Mouse (Mus musculus) left cerebral cortex, adult 18-20 months (tissue): ENCODE data around the gene Tmpo. TPM values are rescaled to one million over a fixed set of nuclear protein-coding genes. Genes with fewer than 3 reads are reported as not detected.

Experiments
- DNase-seq, 2 experiments: peaks; one replicate each; pipeline ENCODE4 v3.0.0; 2021 to 2022; ENCODE audit warnings: low spot score in 2 of 2, mixed read lengths in 1 of 2
- long read RNA-seq, 2 experiments: library from polyadenylated mRNA; stranded (forward); transcript quantifications; one replicate each; pipeline ENCODE4 v2.0.0; 2021
- total RNA-seq, 2 experiments: library from RNA; stranded (reverse); gene quantifications; 2 replicates each; pipeline ENCODE4 v1.2.3; 2021

The Tmpo gene
- total RNA-seq = 10 to 100 TPM; 44.1 to 49.8 TPM
- long read RNA-seq, experiment 1, transcript Tmpo-205 (6 exons, 1,842 nt) = major isoform, 35 of 48 reads
- long read RNA-seq, experiment 1, partial matches to known transcripts = 0 of 48 reads
- long read RNA-seq, experiment 1, other reads (novel, unspliced or antisense) = 4 of 48 reads
- long read RNA-seq, experiment 2, transcript Tmpo-205 (6 exons, 1,842 nt) = major isoform, 15 of 26 reads
- long read RNA-seq, experiment 2, partial matches to known transcripts = 0 of 26 reads
- long read RNA-seq, experiment 2, other reads (novel, unspliced or antisense) = 2 of 26 reads

DNA sequence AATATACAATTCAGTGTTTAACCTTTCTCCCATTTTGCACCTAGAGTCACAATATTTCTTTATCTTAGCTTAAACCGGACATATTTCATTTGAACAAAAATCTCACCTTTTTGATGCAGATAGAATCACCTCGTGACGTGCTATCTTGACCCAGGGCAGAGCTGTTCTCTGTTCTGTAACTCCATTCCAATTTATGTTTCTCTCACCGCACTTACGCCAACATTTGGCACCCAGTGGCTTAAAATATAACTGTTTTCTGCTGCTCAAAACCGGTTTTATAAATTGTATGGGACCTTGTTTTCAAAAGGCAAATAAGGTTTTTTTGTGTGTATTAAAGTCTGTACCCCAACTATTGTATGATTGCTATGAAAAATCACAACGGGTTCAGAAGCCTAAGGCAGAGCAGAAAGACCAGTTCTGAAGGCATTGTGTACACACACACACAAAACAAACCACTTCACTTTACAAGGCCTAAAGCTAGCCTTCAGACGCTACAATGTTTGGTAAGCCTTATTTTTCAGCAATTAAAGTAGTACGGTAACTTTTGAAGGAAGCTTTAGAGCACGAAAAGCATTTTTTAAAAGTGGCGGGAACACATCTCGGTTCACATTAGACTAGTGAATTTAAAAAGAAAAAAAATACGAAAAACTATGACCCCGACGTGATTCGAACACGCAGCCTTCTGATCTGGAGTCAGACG, at the start of gene Tmpo:
TSS of gene Tmpo (minus strand) at position 555 of the 700 bp plus-strand sequence.
- DNase-seq = no peak

DNA sequence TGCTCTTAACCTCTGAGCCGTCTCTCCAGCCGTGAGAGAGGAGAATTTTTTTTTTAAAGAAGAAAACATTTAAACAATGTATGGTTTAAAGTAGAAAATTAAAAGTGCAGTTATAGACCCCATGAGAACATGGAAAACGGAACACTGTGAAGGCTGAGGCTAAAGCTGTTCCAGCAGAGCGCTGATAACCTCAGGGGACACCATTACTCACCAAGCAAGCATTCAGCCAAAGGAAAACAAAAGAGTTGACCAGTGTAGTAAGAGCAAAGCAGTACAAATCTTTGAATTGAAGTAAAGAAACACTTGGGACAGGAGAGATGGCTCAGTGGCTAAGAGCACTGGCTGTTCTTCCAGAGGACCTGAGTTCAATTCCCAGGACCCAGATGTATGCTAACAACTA, 49.3 kb upstream of the Tmpo start:
- DNase-seq = no peak

DNA sequence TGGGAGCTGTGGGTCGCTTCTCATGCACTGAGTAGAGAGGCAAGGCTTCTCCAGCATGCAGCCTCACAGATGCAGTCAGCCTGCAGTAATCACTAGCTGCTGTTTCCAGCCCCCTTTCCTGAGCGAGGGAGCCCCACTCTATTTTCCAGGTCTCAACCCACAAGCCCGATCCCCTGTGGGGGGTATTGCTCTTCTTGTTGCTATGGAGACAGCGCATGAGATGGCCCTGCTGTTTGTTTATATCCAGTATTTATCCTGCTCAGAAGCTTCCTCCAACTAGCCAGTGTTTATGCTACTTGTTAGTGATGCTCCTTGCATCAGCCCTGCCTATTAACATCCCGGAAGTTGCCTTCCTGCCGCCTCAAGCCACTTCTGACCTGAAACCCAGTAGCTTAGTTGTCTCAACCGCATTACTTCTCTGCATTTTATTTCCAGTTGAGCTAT, 48.4 kb upstream of the Tmpo start:
- peak in 1 of 2 experiments; percentile 10 for DNase-seq

DNA sequence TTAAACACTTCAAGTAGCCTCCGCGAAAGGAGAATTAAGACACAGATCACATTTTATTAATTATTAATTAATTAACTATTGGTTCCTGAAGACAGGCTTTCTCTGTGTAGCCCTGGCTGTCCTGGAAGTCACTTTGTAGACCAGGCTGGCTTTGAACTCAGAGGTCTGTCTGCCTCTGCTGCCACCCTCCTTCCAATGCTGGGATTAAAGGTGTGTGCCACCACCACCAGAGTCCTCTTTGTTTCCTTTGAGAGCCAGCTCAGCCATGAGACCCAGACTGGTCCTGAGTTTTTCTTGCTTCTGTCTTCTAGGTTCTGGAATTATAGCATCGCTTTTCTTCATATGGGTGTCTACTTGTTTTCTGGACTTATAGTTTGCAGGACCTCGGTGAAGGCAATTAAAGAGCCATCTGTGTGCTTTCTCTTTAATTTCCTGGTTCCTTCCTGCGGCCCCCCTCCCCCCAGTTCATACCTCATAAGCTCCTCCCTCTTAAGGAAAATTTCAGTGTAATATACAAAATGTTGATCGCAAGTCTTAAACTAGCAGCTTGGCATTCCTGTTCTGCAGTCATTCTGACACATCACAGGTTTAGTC, 47.9 kb upstream of the Tmpo start:
- DNase-seq = no peak

DNA sequence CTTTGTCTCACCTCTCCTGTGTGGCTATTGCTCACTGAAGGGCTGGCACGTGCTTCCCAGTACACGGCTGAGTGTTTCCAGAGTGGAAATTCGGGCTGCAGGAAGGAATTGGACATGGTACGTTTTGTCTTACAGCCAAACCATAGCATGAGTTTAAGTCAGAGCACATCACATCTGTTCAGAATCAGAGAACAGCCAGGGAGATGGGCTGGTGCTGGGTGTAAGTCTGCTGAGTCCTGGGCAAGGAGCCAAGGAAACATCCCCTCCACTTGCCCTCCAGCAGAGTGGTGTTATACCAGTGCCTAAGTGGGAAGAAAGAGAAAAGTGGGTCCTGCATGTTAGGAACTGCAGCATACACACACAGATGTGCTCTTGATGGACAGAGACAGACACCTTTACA, 45.9 kb upstream of the Tmpo start:
- DNase-seq = no peak

DNA sequence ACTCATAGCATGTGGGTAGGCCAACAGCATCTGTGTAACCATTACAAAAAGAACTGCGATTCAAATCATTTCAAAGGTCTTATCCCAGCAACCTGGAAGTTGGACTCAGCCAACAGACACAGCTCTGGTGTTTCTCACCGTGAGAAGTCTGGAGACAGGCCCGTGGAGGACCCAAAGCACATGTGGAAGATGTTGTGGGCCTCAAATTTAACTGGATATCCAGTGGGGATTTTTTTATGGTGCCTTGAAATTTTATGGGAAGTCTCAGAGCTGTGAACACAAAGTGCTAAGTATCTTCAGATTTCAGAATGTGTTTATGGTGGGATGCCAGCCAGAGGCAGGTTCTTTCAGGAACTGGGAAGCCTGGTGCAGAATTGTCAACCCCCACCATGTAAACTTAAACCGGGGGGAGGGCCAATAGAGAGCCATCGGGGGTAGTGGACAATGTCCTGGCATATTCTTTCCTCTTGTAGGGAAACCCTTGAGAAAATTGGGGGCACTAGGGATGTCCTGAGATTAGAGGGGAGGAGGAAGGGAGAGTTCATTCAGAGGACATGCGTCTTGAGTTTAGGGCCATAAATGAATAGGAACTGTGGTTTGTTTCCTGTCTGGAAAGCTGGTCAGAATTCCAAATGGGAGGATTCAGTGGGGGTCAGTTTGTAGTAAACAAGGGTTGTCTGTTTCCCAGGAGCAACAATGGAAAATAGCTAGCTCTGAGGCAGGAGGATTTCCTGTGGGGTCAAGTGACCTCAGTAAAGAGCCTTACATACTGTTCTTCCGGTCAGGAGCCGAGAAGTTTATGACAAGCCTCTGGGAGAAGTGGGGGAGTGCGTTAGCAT, 41.5 kb upstream of the Tmpo start:
- no peak for DNase-seq

DNA sequence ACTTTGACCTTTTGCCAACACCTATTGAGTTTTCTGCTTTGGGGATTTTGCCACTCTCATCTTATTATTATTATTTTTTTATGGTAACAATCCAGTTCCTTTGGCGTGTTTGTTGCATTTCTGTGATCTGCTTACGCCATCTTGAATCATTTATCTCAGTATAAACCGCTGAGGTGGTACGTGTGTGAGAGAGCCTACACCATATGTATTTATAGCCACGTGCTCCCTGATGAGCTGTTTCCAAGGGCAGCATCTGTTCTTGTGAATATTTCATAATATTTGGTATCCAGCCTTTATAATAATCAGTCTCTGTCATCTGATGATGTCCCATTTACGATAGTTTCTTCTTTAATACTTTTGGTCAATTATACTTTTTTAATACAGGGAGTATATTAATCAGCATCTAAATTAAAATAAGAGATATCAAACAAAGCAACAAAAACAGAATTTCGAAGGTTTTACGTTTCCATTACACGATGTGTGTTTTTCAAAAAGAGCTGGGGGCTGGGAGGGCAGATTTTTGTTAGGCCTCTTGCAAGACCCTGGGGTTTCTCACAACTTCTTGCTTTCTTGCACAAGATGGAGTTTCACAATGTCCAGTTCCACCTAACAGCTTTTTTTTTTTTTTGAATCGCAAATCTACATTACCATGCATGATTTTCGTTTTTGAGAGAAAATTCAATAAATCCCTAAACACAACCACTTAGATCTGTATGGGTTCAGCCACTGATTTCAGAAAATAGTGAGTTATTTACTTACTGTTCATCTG, 28.0 kb upstream of the Tmpo start:
- DNase-seq = no peak

DNA sequence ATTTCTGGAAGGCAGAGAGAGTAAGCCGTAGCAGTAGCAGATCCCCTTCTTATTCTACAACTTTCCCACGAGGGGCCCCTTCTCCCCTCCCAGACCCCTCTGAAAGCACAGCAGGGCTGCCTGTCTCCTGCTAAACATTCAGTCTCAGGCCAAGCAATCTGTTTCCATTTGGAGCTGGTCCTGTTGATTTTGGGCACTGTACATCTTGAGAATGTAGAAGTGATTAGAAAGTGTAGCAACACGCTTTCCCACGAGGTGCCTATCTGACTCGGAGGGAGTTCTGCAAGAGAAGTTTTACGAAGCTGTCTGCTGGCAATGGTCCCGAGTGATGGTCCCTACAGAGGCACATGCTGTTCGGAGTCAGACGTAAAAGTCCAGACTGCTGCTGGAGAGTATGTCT, 27.3 kb upstream of the Tmpo start:
- DNase-seq = no peak

DNA sequence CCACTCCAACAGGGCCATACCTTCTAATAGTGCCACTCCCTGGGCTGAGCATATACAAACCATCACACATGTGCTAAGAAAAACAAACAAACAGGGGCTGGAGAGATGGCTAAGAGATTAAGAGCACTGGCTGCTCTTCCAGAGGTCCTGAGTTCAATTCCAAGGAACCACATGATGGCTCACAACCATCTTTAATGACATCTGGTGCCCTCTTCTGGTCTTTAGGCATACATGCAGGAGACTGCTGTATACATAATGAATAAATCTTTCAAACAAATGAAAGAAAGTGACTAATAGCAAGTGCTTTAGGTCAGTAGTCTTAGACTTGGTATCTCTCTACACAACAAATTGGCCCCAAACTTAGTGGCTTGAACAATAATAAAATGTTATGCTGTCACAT, 26.2 kb upstream of the Tmpo start:
- no peak for DNase-seq

DNA sequence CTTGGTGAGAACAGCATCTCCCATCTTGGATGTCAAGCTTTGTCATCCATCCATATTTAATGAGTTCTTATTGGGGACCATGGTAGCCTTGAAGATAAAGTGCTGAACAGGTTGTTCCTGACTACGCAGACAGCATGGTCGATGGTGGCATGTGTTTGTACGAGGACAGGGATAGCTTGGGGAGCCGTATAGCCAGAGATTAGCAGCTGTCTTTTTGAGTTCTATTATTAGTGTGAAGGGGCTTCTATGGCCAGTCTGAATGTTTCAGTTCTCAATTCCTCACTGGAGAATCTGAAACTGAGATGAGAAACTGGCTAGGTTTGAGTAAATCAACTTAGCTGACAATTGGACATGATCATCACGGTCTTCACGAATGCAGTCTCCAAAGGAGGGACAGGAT, 24.5 kb upstream of the Tmpo start:
- DNase-seq = no peak

DNA sequence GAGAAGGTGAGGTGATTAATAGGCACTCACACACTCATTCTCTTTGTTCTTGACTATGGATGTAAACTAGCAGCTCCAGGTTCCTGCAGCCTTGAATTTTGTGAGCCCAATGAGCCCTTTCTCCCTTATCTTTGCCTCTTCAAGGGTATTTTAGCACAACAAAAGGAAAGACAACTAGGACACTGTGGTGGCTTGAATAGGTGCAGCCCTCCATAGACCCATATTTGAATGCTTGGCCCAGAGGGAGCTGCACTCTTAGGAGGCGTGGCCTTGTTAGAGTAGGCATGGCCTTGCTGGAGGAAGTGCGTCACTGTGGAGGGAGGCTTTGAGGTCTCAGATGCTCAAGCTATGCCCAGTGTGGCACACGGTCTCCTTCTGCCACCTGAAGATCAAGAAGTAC, 19.5 kb upstream of the Tmpo start:
- DNase-seq = no peak

DNA sequence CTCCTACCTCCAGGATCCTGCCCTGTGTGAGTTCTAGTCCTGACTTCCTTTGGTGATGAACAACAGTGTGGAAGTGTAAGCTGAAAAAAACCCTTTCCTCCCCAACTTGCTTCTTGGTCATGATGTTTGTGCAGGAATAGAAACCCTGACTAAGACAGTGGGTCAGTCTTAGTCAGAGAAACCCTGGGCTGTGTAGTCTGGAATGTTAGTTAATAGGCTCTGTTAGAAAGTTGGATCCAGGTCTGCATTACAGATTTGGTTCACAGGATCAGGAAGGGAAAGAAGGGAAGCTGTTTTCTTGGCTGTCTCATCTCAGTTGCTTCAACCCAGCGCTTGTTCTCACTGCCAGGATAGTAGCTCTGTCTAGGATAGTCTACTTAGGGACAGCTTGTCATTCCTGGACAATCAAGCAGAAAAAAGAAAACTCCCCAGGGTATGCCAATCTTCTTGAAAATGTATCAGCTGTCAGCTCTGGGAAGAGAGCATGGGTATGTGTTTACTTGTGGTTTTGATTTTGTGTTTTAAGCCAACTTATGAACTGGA, 18.2 kb upstream of the Tmpo start:
- DNase-seq = no peak

DNA sequence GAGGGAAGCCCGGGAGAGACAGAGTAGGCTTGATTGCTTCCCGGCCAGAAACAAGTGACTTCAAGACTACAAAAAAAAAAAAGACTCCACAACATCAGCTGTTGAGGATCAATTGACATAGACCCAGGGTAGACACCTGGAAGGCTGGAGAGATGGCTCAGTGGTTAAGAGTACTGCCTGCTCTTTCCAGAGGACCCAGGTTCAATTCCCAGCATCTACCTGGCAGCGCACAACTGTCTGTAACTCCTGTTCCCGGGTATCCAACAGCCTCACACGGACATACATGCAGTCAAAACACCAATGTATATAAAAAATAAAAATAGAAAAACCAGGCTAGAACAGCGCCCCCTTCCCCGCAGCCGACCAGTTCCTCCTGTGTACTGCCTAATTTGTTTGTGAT, 16.6 kb upstream of the Tmpo start:
- DNase-seq = no peak

DNA sequence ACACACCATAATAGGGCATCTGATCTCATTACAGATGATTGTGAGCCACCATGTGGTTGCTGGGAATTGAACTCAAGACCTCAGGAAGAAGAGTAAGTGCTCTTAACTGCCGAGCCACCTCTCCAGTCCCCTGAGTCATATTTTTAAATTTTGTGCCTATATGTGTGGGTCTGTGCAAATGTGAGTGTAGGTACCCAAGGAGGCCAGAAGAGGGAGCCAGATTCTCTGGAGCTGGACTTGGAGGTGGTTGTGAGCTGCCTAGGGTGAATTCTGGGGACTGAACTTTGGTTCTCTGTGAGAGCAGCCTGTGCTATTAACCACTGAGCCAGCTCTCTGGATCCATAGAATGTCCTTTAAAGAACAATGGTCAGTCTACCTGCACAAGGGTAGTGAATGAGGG, 15.7 kb upstream of the Tmpo start:
- no peak for DNase-seq

DNA sequence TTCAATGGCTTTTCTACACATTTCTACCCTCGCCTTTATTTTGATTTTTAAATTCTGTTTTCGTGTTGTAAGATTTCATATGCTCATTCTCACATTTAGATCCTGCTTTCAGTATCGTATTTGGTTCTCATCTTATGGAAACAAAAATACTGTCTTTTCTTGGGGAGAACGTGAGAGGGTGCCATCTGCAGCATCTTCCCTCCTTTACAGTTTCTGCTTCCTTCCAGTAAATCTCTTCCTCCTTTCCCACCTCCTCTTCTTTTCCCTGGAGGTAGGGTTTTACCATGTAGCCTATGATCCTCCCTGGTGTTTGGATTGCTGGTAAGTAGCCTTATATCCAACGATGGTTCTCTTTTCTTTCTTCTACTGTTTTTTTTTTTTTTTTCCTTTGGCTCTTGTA, 14.6 kb upstream of the Tmpo start:
- no peak for DNase-seq

DNA sequence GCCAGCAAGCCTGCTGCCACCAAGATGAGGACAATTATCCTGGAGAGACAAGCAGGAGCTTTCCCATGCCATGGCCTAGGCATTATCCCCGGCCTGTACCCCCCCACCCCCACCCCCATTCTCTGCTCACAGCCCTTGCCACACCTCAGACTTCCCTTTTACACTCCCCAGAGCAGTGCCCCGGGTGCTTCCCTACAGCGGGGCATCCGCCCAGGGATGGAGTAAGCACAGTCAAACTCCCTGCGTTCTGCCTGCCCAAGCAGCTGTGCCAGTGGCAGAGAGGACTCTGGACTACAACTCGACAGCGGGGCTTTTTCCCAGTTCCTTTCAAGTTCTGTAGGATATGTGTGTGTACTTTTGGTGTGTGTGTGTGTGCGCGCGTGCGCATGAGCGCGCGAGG, 14.0 kb upstream of the Tmpo start:
- no peak for DNase-seq

DNA sequence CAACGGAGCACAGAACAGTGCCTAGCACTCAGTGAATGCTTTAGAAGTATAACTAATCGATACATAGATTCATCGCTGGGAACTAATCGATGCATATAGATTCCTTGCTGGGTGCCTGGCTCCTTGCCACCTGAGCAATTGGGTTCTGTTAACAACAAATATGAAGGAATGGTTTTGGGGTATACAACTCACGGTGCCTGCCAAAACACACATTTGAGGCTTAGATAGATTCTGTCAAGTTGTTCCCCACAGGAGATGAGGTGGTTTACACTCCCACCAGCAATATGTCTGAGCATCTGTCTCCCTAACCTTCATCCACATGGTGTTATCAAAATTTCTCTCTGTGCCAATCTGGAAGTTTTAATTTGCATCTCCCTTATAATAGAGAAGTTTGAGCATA, 10.7 kb upstream of the Tmpo start:
- peak; percentile 56 to 76 for DNase-seq

DNA sequence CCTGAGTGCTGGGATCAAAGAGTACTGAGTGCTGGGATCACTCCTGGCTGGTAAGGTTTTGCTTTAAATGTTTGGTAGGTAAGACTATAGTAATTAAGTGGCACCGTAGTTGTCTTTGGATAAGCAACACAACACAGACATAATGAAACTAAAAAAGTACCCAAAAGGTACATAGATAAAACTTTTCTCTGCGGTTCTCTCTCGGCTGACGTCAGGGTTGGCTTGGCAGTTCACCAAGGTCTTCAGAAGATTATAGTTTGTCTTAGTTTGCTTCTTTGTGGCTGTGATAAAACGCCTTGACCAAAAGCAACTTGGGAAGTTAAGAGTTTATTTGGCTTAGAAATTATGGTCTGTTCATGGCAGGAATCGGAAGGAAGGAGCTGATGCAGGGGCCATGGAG, 8.4 kb upstream of the Tmpo start:
- DNase-seq = no peak

DNA sequence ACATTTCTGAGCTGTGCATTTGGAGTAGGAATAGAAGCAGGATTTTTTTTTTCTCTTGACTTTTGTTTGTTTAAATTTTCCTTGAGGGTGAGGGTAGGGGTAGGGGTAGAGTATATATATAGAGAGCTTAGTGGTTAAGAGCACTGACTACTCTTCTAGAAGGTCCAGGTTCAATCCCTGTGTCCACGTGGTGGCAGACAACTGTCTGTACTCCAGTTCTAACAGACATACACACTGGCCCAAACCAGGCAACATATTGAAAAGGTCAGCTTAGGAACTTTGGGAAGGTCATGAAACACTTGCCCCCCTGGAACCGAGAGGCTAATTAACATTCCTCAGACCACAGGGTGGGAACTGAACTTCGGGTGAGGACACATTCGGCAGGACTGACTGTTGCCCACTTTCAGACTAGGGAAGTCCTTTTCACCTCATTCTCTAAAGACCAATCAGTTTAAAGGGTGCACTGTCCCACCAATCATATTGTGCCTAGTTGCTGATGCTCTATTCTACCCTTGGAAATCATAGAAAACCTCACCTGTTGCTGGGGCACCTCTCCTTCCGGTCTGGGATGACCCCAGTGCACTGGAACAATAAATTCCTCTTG, 7.7 kb upstream of the Tmpo start:
- no peak for DNase-seq

DNA sequence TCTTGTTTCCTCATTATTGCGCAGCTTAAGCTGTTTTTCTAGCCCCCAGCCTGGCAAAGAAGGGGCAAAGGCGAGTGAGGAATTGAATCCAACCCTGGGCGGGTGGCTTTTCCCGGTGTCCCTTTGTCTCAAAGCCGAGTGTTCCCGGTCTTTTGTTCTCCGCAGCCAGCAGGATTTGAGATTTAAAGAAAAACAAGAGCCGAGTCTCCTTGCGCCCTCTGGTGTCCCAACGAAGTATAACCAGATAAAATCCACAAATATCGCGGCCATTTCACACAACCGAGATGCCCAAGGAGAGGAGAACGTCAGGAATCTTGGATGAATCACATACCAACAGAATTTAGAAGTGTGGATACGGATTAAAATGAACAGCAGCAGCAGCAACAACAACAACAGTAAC, 6.8 kb upstream of the Tmpo start:
- DNase-seq = peak; percentile 88
